Mouse (Mus musculus) CH12.LX (cell line): ENCODE results near the gene Dnaja1.

Experiments used
- CTCF ChIP-seq, 2 experiments: IDR thresholded peaks in 1 of 2; conservative IDR thresholded peaks in 1 of 2; 2 replicates each; pipeline ENCODE4 v1.5.1; 2011 to 2012; ENCODE audit warnings: low read depth in 2 of 2, low read length in 2 of 2, improper control_type of control experiment in 1 of 2, inconsistent platforms in 1 of 2, mild to moderate bottlenecking in 1 of 2, moderate library complexity in 1 of 2
- JUND ChIP-seq: conservative IDR thresholded peaks from 2 replicates; pipeline ENCODE4 v1.6.1; 2011; ENCODE audit warnings: low read depth, low read length, improper control_type of control experiment
- MYC ChIP-seq: IDR thresholded peaks from 2 replicates; pipeline ENCODE4 v1.6.1; 2011; ENCODE audit warnings: low read depth, mild to moderate bottlenecking, improper control_type of control experiment, low read length
- POLR2A ChIP-seq: IDR thresholded peaks from 2 replicates; pipeline ENCODE4 v1.6.1; 2011; ENCODE audit warnings: low read depth, mild to moderate bottlenecking, improper control_type of control experiment, low read length
- RCOR1 ChIP-seq: conservative IDR thresholded peaks from 2 replicates; pipeline ENCODE4 v1.6.1; 2012; ENCODE audit warnings: low read depth, mild to moderate bottlenecking, inconsistent platforms, low read length, improper control_type of control experiment
- ZNF384 ChIP-seq: IDR thresholded peaks from 2 replicates; pipeline ENCODE4 v1.6.1; 2012; ENCODE audit warnings: low read depth, low read length, improper control_type of control experiment, inconsistent platforms

GRCm38 (mm10) chr4:40786578-40786977, 64.6 kb downstream of the Dnaja1 start:
- TF ChIP-seq ZNF384 = 0 out of 2 replicates have a peak, but pooled peaks have one; percentile 2
- no peak for TF ChIP-seq MYC
- no peak for TF ChIP-seq POLR2A
- no peak for TF ChIP-seq RCOR1
- TF ChIP-seq CTCF (conservative IDR thresholded peaks at IDR 0.05 in 1 of 2, IDR thresholded peaks at IDR 0.05 in 1 of 2; ENCODE audit: low read depth in 2 of 2, low read length in 2 of 2) = no peak
- TF ChIP-seq JUND = no peak
